Mouse (Mus musculus): ENCODE data around the gene Prl3d2.
"Not testable (repeated sequence)": the region's sequence is repeated elsewhere in the genome, so short reads cannot be mapped to it uniquely, and the experiment has no call there.

The Prl3d2 gene

DNA sequence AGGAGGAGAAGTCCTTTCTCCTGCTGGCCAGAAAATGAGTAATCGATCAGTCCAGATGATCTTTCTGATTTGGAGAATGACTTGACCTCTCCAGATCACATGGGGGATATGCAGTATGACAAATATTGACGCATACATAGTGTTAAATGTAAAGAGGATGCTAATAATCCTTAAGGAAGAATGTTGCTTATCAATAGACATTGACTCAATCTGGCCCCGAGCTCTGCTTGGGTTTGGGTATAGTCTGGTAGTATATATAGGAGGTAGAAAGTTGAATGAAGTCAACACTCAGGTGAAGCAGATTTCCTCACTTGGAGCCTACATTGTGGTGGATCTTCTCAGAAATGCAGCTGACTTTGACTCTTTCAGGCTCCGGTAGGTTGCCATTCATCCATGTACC is at the start of gene Prl3d2:
Gene Prl3d2 (plus strand): TSS at position 301 of the 400 bp plus-strand sequence.
- H3K36me3 ChIP-seq (ENCODE audit: insufficient read depth, low read length); H3K4me1 ChIP-seq (replicated peaks; ENCODE audit: low read depth, low read length); H3K9me3 ChIP-seq (ENCODE audit: low read length); H3K4me3 ChIP-seq (replicated peaks; ENCODE audit: low read length); H3K27me3 ChIP-seq (ENCODE audit: insufficient read depth, low read length): not testable (repeated sequence)

DNA sequence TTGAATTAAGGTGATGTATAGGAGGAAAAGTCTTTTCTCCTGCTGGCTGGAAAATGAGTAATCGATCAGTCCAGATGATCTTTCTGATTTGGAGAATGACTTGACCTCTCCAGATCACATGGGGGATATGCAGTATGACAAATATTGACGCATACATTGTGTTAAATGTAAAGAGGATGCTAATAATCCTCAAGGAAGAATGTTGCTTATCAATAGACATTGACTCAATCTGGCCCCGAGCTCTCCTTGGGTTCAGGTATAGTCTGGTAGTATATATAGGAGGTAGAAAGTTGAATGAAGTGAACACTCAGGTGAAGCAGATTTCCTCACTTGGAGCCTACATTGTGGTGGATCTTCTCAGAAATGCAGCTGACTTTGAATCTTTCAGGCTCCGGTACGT is 27.6 kb upstream of the Prl3d2 start, which contains the start of gene Prl3d1:
Gene Prl3d1 (plus strand): TSS at position 301 of the 400 bp plus-strand sequence.
- H3K36me3 ChIP-seq (ENCODE audit: insufficient read depth, low read length); H3K27me3 ChIP-seq (ENCODE audit: insufficient read depth, low read length); H3K4me1 ChIP-seq (replicated peaks; ENCODE audit: low read depth, low read length); H3K9me3 ChIP-seq (ENCODE audit: low read length); H3K4me3 ChIP-seq (replicated peaks; ENCODE audit: low read length): not testable (repeated sequence)

DNA sequence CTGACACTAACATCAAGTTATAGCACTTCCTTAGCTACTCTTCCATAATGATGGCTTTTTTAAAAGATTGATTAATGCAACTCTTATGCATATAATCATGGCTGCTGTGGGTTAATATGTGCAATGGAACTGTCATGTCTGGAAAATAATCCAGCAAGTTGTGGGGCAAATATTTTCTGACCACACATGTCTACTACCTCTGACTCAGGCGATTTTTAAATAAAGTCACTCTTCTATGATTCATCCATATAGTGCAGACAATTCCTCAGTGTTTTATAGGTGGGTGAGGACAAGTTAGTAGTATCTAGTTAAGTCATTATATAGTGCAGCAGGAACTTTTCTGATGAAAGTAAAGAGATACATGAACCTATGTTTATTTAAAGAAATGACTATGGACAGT is 26.8 kb downstream of the Prl3d2 start:
- H3K9me3 ChIP-seq (ENCODE audit: low read length): no peaks in the 10 kb centered on the region
- no peaks in the 10 kb centered on the region for H3K27me3 ChIP-seq (ENCODE audit: insufficient read depth, low read length)
- H3K4me1 ChIP-seq (replicated peaks; ENCODE audit: low read depth, low read length): no peaks in the 10 kb centered on the region
- no peak overlapping the region for H3K4me3 ChIP-seq (replicated peaks; ENCODE audit: low read length)
- H3K36me3 ChIP-seq (ENCODE audit: insufficient read depth, low read length): no peaks in the 10 kb centered on the region
- no peak for TF ChIP-seq POU5F1 (IDR thresholded peaks at IDR 0.05; ENCODE audit: borderline replicate concordance, low read length)
- no peak for TF ChIP-seq NANOG (IDR thresholded peaks at IDR 0.05; ENCODE audit: borderline replicate concordance, low read length)
- TF ChIP-seq CTCF (conservative IDR thresholded peaks at IDR 0.05; ENCODE audit: low read length): no peak

DNA sequence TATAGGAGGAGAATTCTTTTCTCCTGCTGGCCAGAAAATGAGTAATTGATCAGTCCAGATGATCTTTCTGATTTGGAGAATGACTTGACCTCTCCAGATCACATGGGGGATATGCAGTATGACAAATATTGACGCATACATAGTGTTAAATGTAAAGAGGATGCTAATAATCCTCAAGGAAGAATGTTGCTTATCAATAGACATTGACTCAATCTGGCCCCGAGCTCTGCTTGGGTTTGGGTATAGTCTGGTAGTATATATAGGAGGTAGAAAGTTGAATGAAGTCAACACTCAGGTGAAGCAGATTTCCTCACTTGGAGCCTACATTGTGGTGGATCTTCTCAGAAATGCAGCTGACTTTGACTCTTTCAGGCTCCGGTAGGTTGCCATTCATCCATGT is 35.0 kb downstream of the Prl3d2 start, which contains the start of gene Prl3d3:
Gene Prl3d3 (plus strand): TSS at position 301 of the 400 bp plus-strand sequence.
- not testable (repeated sequence) for H3K4me3 ChIP-seq (replicated peaks; ENCODE audit: low read length); H3K9me3 ChIP-seq (ENCODE audit: low read length); H3K36me3 ChIP-seq (ENCODE audit: insufficient read depth, low read length)

More for the DNA sequence above, 35.0 kb downstream of the Prl3d2 start, which contains the start of gene Prl3d3:
- not testable (repeated sequence) for H3K4me1 ChIP-seq (replicated peaks; ENCODE audit: low read depth, low read length); H3K27me3 ChIP-seq (ENCODE audit: insufficient read depth, low read length)

Measured in E14TG2a.4 (cell line).